Mouse (Mus musculus) liver, postnatal 0 days (tissue): Measurements from ENCODE around the gene Pdrg1.

Experiments
- CTCF ChIP-seq: sonication (generic); IDR thresholded peaks from 2 replicates; pipeline ENCODE4 v1.5.1; 2016; ENCODE audit warnings: antibody characterized with exemption, low read depth
- EP300 ChIP-seq: IDR thresholded peaks from 2 replicates; pipeline ENCODE4 v1.6.1; 2016; ENCODE audit warnings: antibody characterized with exemption, low read depth, mild to moderate bottlenecking

- TF ChIP-seq CTCF (no peak), EP300 (no peak)
Observed at GRCm38 (mm10) chr2:153003681-153004338, 11.4 kb downstream of the Pdrg1 start.
